Mouse (Mus musculus) hematopoietic stem cell, adult 5-6 weeks (primary cell): ENCODE measurements around the gene Abhd5. TPM values are rescaled to one million over a fixed set of nuclear protein-coding genes. Genes with fewer than 3 reads are reported as not detected.

Experiments used
- ATAC-seq, 2 experiments: fragments of 125-278 bp in 1 of 2; replicated peaks in 1 of 2; 2 replicates each; pipeline ENCODE4 v1.8.0; 2016 to 2017; ENCODE audit warnings: inconsistent platforms in 2 of 2, mild to moderate bottlenecking in 2 of 2, moderate number of reproducible peaks in 2 of 2, low read depth in 1 of 2, moderate TSS enrichment in 1 of 2; ENCODE audit not compliant: low FRiP score in 2 of 2, poor library complexity in 2 of 2, severe bottlenecking in 2 of 2, insufficient read depth in 1 of 2, low TSS enrichment in 1 of 2
- total RNA-seq: library from RNA; stranded (forward); fragments of 172-1452, 232-1000 nt; gene quantifications from 2 replicates; pipeline ENCODE4 v1.2.3, GENCODE M21; 2017

Abhd5 gene
- total RNA-seq, 1 experiment from 2014 or later: 20.3 TPM

- no peak for ATAC-seq
These were observed 30.6 kb downstream of the Abhd5 start for GRCm38 (mm10) chr9:122382006-122382405.

- no peak for ATAC-seq
These were observed 34.6 kb downstream of the Abhd5 start for GRCm38 (mm10) chr9:122386015-122386414.

GRCm38 (mm10) chr9:122389287-122389920 lies 38.0 kb downstream of the Abhd5 start:
- no peak for ATAC-seq

- ATAC-seq: no peak
These were observed 44.4 kb downstream of the Abhd5 start for GRCm38 (mm10) chr9:122395816-122396215.

- ATAC-seq: no peak
These were observed 45.7 kb downstream of the Abhd5 start for GRCm38 (mm10) chr9:122397156-122397555.

- no peak for ATAC-seq
These were observed 47.3 kb downstream of the Abhd5 start for GRCm38 (mm10) chr9:122398746-122399145.

- no peak for ATAC-seq
These were observed 49.8 kb downstream of the Abhd5 start for GRCm38 (mm10) chr9:122401239-122401638.

GRCm38 (mm10) chr9:122410437-122411175 lies 59.2 kb downstream of the Abhd5 start:
- no peak for ATAC-seq

GRCm38 (mm10) chr9:122414648-122415047 lies 63.2 kb downstream of the Abhd5 start:
- no peak; a peak in 1 of 4 replicates for ATAC-seq

GRCm38 (mm10) chr9:122415056-122415775 lies 63.8 kb downstream of the Abhd5 start:
- peak in 1 of 2 experiments; percentile 47; a peak in 1 of 4 replicates for ATAC-seq

GRCm38 (mm10) chr9:122416617-122417016 lies 65.2 kb downstream of the Abhd5 start:
- no peak for ATAC-seq

- no peak for ATAC-seq
These were observed 68.9 kb downstream of the Abhd5 start for GRCm38 (mm10) chr9:122420195-122420756.

- ATAC-seq: peak; percentile 58 to 85
These were observed 69.7 kb downstream of the Abhd5 start for GRCm38 (mm10) chr9:122420772-122421764.

- ATAC-seq: no peak
These were observed 70.5 kb downstream of the Abhd5 start for GRCm38 (mm10) chr9:122421911-122422310.

GRCm38 (mm10) chr9:122422706-122423105 lies 71.3 kb downstream of the Abhd5 start:
- ATAC-seq: no peak

GRCm38 (mm10) chr9:122423146-122423545 lies 71.7 kb downstream of the Abhd5 start:
- no peak for ATAC-seq
